11 mouse cellular contexts compared by ENCODE assay signal in genomic region chr4:63291658-63292057, GRCm38 (mm10). TPM values are rescaled to one million over a fixed set of nuclear protein-coding genes. Genes with fewer than 3 reads are reported as not detected.
DNase-seq lines count a peak whose midpoint lies in the region; ATAC-seq and TF ChIP-seq lines count a peak whose summit lies in the region.
"Had no signal": no experiment of that assay in that cellular context is flagged by ENCODE, and none has a peak within 500 bp of the region (broad histone marks: within the 10 kb centered on the region; RNA-seq: fewer than 3 reads in every experiment).

No protein-coding gene starts in this region.

- H3K4me3 ChIP-seq in intestine, embryonic 15.5 days (replicated peaks) = no peak overlapping the region
- no peak overlapping the region for H3K4me3 ChIP-seq in intestine, postnatal 0 days (ENCODE audit: low read depth, low read length)
- no peak overlapping the region for H3K4me3 ChIP-seq in embryonic facial prominence, embryonic 12.5 days
- H3K4me3 ChIP-seq in limb, embryonic 15.5 days = no peak overlapping the region
- no peak overlapping the region for H3K4me3 ChIP-seq in lung, adult 2 months (replicated peaks; ENCODE audit: extremely low read depth, low read depth, low read length)
- H3K4me3 ChIP-seq: gastrocnemius, adult 2 months; heart, embryonic 12.5 days had no signal

- H3K4me1 ChIP-seq in intestine, embryonic 15.5 days (replicated peaks) = peaks cover 4% of the 10 kb centered on the region
- no peaks in the 10 kb centered on the region for H3K4me1 ChIP-seq in intestine, postnatal 0 days (replicated peaks; ENCODE audit: control insufficient read depth, insufficient read depth, low read length)
- H3K4me1 ChIP-seq in embryonic facial prominence, embryonic 12.5 days = peaks cover 34% of the 10 kb centered on the region
- peaks cover 43% of the 10 kb centered on the region for H3K4me1 ChIP-seq in limb, embryonic 15.5 days
- H3K4me1 ChIP-seq in lung, adult 2 months (ENCODE audit: control insufficient read depth, insufficient read depth, low read length) = no peaks in the 10 kb centered on the region

- H3K27ac ChIP-seq in intestine, embryonic 15.5 days = peak overlapping the region; percentile 19; the same call in 1 of the 2 replicates
- no peak overlapping the region for H3K27ac ChIP-seq in intestine, postnatal 0 days (ENCODE audit: low read depth, low read length)
- H3K27ac ChIP-seq in embryonic facial prominence, embryonic 12.5 days = peak overlapping the region; percentile 89
- peak overlapping the region; percentile 78 for H3K27ac ChIP-seq in limb, embryonic 15.5 days
- H3K27ac ChIP-seq: gastrocnemius, adult 2 months had no signal

- peak; percentile 73 for DNase-seq in cerebellum, adult 9-11 months
- DNase-seq in cerebellum, postnatal 36 days = no peak
- no peak for DNase-seq in lung, adult 2 months
- no peak for DNase-seq in spleen, postnatal 10 days (ENCODE audit: low spot score in 2 of 2)
- DNase-seq: thymus, adult 18-20 months had no signal

- H3K27me3 ChIP-seq in intestine, embryonic 15.5 days (replicated peaks) = no peaks in the 10 kb centered on the region
- H3K27me3 ChIP-seq in intestine, postnatal 0 days (replicated peaks; ENCODE audit: control insufficient read depth, insufficient read depth, low read length) = no peaks in the 10 kb centered on the region
- no peaks in the 10 kb centered on the region for H3K27me3 ChIP-seq in embryonic facial prominence, embryonic 12.5 days
- no peaks in the 10 kb centered on the region for H3K27me3 ChIP-seq in limb, embryonic 15.5 days
- H3K27me3 ChIP-seq: heart, embryonic 12.5 days had no signal

- no peak for TF ChIP-seq CTCF in intestine, postnatal 0 days (IDR thresholded peaks at IDR 0.05; ENCODE audit: low read depth)
- no peak for TF ChIP-seq CTCF in lung, adult 2 months (IDR thresholded peaks at IDR 0.05; ENCODE audit: insufficient read depth, low read length)

- no peak overlapping the region for H3K9ac ChIP-seq in intestine, embryonic 15.5 days
- no peak overlapping the region for H3K9ac ChIP-seq in intestine, postnatal 0 days (ENCODE audit: low read depth, low read length)
- no peak overlapping the region for H3K9ac ChIP-seq in embryonic facial prominence, embryonic 12.5 days
- no peak overlapping the region for H3K9ac ChIP-seq in limb, embryonic 15.5 days
- H3K9ac ChIP-seq: heart, embryonic 12.5 days had no signal

- H3K9me3 ChIP-seq in intestine, embryonic 15.5 days = no peaks in the 10 kb centered on the region
- H3K9me3 ChIP-seq in intestine, postnatal 0 days (ENCODE audit: control insufficient read depth) = no peaks in the 10 kb centered on the region
- no peaks in the 10 kb centered on the region for H3K9me3 ChIP-seq in embryonic facial prominence, embryonic 12.5 days
- H3K9me3 ChIP-seq in limb, embryonic 15.5 days = no peaks in the 10 kb centered on the region
- H3K9me3 ChIP-seq: heart, embryonic 12.5 days had no signal

- no peak for TF ChIP-seq POLR2A in lung, adult 2 months (IDR thresholded peaks at IDR 0.05; ENCODE audit: borderline replicate concordance, extremely low read depth, low read depth, low read length)

- peaks cover 16% of the 10 kb centered on the region for H3K36me3 ChIP-seq in intestine, embryonic 15.5 days
- 0 out of 2 replicates have a peak, but pooled peaks cover 3% of the 10 kb centered on the region for H3K36me3 ChIP-seq in intestine, postnatal 0 days (ENCODE audit: control insufficient read depth, insufficient read depth)
- peaks cover 39% of the 10 kb centered on the region for H3K36me3 ChIP-seq in embryonic facial prominence, embryonic 12.5 days
- H3K36me3 ChIP-seq in limb, embryonic 15.5 days = peaks cover 55% of the 10 kb centered on the region
- H3K36me3 ChIP-seq: heart, embryonic 12.5 days had no signal

- ATAC-seq in intestine, embryonic 15.5 days = no peak
- ATAC-seq in intestine, postnatal 0 days = no peak
- no peak for ATAC-seq in embryonic facial prominence, embryonic 12.5 days (ENCODE audit: insufficient number of reproducible peaks, insufficient read depth, low FRiP score, low TSS enrichment)
- no peak for ATAC-seq in limb, embryonic 15.5 days (ENCODE audit: insufficient number of reproducible peaks, low FRiP score, low TSS enrichment, low read depth)

- no peak overlapping the region for H3K4me2 ChIP-seq in intestine, embryonic 15.5 days (replicated peaks)
- no peak overlapping the region for H3K4me2 ChIP-seq in intestine, postnatal 0 days (replicated peaks; ENCODE audit: low read depth)
- no peak overlapping the region for H3K4me2 ChIP-seq in embryonic facial prominence, embryonic 12.5 days (replicated peaks)
- no peak overlapping the region for H3K4me2 ChIP-seq in limb, embryonic 15.5 days
- H3K4me2 ChIP-seq: heart, embryonic 12.5 days had no signal

- WGBS in intestine, embryonic 15.5 days = 89% methylated on average over 4 of the region's 4 CpGs
- 94% methylated on average over 4 of the region's 4 CpGs for WGBS in intestine, postnatal 0 days
- WGBS in embryonic facial prominence, embryonic 12.5 days = 94% methylated on average over 4 of the region's 4 CpGs
- 87% methylated on average over 4 of the region's 4 CpGs for WGBS in limb, embryonic 15.5 days
- WGBS in lung, adult 2 months = 83% methylated on average over 4 of the region's 4 CpGs

RNA-seq across cellular contexts. Expression of gene Orm1, which starts 52.7 kb away (rescaled TPM):
- polyA plus RNA-seq in intestine, embryonic 15.5 days (2015; fragmentation: Nextera tagmentation; extraction: Ambion mirVana) = not detected in 2 replicates
- not detected in 2 replicates for polyA plus RNA-seq in intestine, postnatal 0 days (2015; fragmentation: Nextera tagmentation; extraction: Ambion mirVana)
- polyA plus RNA-seq in embryonic facial prominence, embryonic 12.5 days (2016; fragmentation: Nextera tagmentation; extraction: Ambion mirVana) = not detected in 2 replicates
- polyA plus RNA-seq in limb, embryonic 15.5 days (2015; fragmentation: Nextera tagmentation; extraction: Ambion mirVana) = 57.2 and 75.5 TPM in 2 replicates
- 3.9 and 4.7 TPM in 2 replicates for polyA plus RNA-seq in lung, adult 2 months (2012; rRNA removed)
- polyA plus RNA-seq: heart, embryonic 12.5 days had no signal

Comparison
In these comparisons a context has a peak if more than half of its experiments do, and no peak if none do; other contexts are left out.
1. RNA of gene Orm1, which starts 52.7 kb away (polyA plus RNA-seq): 57.2 to 75.5 TPM in limb, embryonic 15.5 days; 3.9 to 4.7 TPM in lung, adult 2 months, not detected in embryonic facial prominence, embryonic 12.5 days, not detected in intestine, embryonic 15.5 days and not detected in intestine, postnatal 0 days; every median in the first group is over 10 times any median in the second.